Mouse (Mus musculus) limb, embryonic 14.5 days (tissue): ENCODE data around the gene Brd3. TPM values are rescaled to one million over a fixed set of nuclear protein-coding genes. Genes with fewer than 3 reads are reported as not detected.

ENCODE experiments used
- ATAC-seq: fragments of 200-750 bp; cut with Nextera tagmentation; 2 replicates; pipeline ENCODE4 v1.8.0; 2017; ENCODE audit warnings: low read depth, moderate number of reproducible peaks, moderate TSS enrichment; ENCODE audit not compliant: low FRiP score
- DNase-seq: peaks from one replicate; pipeline ENCODE4 v3.0.0-alpha.2; 2015; ENCODE audit warnings: low spot score
- H3K27ac ChIP-seq: fragments of 300-500 bp; sonication (generic); replicated peaks from 2 replicates; pipeline ENCODE4 v1.5.1; 2014; ENCODE audit warnings: low read depth, mild to moderate bottlenecking, low read length, moderate library complexity, mixed read lengths
- H3K27me3 ChIP-seq: fragments of 300-500 bp; sonication (generic); 2 replicates; pipeline ENCODE4 v1.6.1; 2014; ENCODE audit warnings: low read length, mixed read lengths; ENCODE audit not compliant: control insufficient read depth, insufficient read depth
- H3K36me3 ChIP-seq: fragments of 300-500 bp; sonication (generic); 2 replicates; pipeline ENCODE4 v1.6.1; 2014; ENCODE audit warnings: mild to moderate bottlenecking, low read length, moderate library complexity, mixed read lengths; ENCODE audit not compliant: control insufficient read depth, insufficient read depth
- H3K4me1 ChIP-seq: fragments of 300-500 bp; sonication (generic); 2 replicates; pipeline ENCODE4 v1.6.1; 2014; ENCODE audit warnings: antibody characterized with exemption, low read length, mixed read lengths; ENCODE audit not compliant: control insufficient read depth, insufficient read depth
- H3K4me2 ChIP-seq: fragments of 300-500 bp; sonication (generic); replicated peaks from 2 replicates; pipeline ENCODE4 v1.6.1; 2014; ENCODE audit warnings: low read depth, mild to moderate bottlenecking, low read length, moderate library complexity; ENCODE audit not compliant: severe bottlenecking
- H3K4me3 ChIP-seq: fragments of 300-500 bp; sonication (generic); replicated peaks from 2 replicates; pipeline ENCODE4 v1.5.1; 2014; ENCODE audit warnings: low read length
- H3K9ac ChIP-seq: fragments of 300-500 bp; sonication (generic); 2 replicates; pipeline ENCODE4 v1.6.1; 2014; ENCODE audit warnings: mild to moderate bottlenecking, low read depth, low read length, moderate library complexity; ENCODE audit not compliant: severe bottlenecking
- H3K9me3 ChIP-seq: fragments of 300-500 bp; sonication (generic); 2 replicates; pipeline ENCODE4 v1.6.1; 2016; ENCODE audit warnings: low read length; ENCODE audit not compliant: control insufficient read depth
- POLR2A ChIP-seq: fragments of 200-500 bp; IDR thresholded peaks from 2 replicates; pipeline ENCODE4 v1.8.0; 2012; ENCODE audit warnings: inconsistent platforms, mild to moderate bottlenecking, moderate library complexity, borderline replicate concordance; ENCODE audit not compliant: insufficient read depth, insufficient read length; ENCODE audit errors: extremely low read depth
- WGBS: fragments of 180-500 bp; shearing (Covaris S2); extraction: QIAGEN DNeasy Blood & Tissue Kit; methylation state at CpG from one replicate; pipeline ENCODE4 v1.1.7; 2014; 5-methylcytosine and 5-hydroxymethylcytosine counted together
- polyA plus RNA-seq, 2 experiments: library from polyadenylated mRNA; depleted of rRNA in 1 of 2; stranded (reverse) in 1 of 2; unstranded in 1 of 2; fragments of >200 nt; fragmentation: Nextera tagmentation in 1 of 2; extraction: Ambion mirVana in 1 of 2; gene quantifications; 2 replicates each; pipeline versions ENCODE4 v1.2.1 to v1.2.3; 2012 to 2014

The Brd3 gene
- polyA plus RNA-seq, 2 experiments: 75.5 to 155 TPM

DNA sequence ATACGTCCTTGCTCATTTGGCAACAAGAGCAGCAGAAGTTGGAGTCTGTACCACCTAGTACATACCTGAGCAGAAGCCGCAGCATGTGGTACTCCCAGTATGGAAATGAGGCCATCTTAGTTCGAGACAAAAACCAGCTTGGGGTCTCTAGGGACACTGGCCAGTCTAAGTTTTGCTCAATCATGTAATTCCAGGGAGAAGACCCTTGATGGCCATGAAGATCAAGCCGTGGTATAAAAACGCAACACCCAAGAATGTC is 64.1 kb downstream of the Brd3 start:
- peaks cover 41% of the 10 kb centered on the region for H3K36me3 ChIP-seq
- no peak for TF ChIP-seq POLR2A
- DNase-seq: no peak
- H3K9ac ChIP-seq: 0 out of 2 replicates have a peak overlapping the region, but pooled peaks have one; percentile 73
- no peaks in the 10 kb centered on the region for H3K27me3 ChIP-seq
- H3K4me1 ChIP-seq: 0 out of 2 replicates have a peak, but pooled peaks cover 5% of the 10 kb centered on the region
- H3K4me3 ChIP-seq: peak overlapping the region; percentile 68
- no peak overlapping the region for H3K27ac ChIP-seq
- no peak for ATAC-seq
- no peaks in the 10 kb centered on the region for H3K9me3 ChIP-seq
- 74% methylated on average over 5 of the region's 5 CpGs for WGBS
- peak overlapping the region; percentile 75 for H3K4me2 ChIP-seq

DNA sequence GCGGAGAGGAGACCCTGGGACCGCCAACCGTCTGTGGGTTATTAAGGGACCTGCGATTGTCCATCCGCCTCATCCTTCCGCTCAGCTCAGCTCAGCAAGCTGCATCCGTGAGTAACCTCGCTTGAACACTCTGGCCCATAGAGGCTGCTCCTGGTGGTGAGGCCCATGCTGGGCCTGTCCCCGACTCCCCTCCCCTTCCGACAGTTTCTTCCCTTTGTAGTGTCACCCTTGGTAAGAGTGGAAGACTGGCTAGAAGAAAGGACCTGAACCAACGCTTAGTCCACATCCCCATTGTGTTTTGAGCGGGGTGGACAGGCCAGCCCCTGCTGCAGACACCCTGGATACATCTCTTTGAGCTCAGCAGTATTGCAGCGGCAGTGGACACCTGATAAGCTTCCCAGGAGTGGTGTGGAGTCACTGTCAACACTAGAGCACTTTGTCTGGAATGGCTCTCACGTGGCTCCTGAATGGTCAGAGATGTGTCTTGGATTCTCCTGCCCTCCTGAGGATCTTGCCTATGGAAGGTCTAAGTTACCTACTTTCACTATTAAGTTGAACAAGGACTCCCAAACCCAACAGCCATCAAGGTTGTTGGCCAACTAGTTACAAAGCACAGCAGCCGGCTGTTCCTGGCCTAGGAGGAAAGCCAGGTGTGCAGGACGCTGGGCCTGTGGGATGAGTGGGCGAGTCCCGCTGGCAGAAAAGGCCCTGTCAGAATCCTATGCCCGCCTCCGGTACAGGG is 64.6 kb downstream of the Brd3 start:
- WGBS: 36% methylated on average over 19 of the region's 20 CpGs
- no peak for TF ChIP-seq POLR2A

DNA sequence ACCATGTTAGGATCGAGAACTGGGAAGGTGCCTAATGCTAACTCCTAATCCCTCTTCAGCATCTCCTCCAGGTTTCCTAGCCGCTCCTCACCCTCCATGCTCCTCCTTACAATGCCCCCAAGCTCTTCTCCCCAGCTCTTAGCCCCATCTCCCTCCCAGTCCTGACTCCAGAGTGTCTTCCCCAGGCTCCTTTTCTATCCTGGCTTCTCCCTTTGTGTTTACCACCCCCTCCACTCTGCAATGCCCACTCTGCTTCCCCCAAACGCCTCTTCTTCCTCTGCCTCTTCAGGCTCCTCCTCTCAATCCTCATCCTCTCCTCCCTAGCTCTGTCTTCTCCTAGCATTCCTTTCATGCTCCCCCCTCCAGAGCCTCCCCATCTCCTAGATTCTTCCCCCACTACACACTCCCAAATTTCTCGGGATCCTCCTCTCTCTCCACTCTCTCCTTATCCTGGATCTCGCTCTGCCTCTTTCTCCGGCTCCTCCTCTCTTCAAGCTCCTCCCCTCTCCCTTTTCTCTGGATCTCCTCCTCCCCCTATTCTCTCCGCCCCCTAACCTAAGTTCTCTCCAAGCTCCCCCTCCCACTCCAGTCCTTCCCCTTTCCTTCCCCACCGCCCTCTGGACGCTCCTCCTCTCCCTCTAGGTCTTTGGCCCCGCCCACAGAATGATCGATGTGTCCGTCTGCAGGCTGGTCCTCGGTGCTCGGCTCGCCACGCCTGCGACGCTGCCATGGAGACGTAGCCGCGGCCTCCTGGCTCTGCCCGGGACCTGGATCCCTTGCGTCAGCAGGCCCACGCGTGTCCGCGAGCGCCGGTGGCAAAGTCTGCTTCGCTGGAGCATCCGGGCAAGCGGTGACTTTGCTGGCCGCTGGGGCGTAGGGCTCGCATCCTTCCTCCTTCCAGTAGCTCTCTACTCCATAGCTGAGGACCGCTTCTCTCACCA is 65.4 kb downstream of the Brd3 start, which contains the start of gene Brd3os:
Gene Brd3os, plus strand, starts transcription at position 558 of the 941 bp plus-strand sequence.
- H3K4me2 ChIP-seq: peak within 1 kb of the TSS; percentile 75
- peak; percentile 92 for ATAC-seq
- 2% methylated on average over 36 of the region's 36 CpGs for WGBS
- H3K27ac ChIP-seq: peak within 1 kb of the TSS; percentile 75
- H3K9me3 ChIP-seq: no peaks in the 10 kb centered on the region
- 0 out of 2 replicates have a peak, but pooled peaks cover 5% of the 10 kb centered on the region for H3K4me1 ChIP-seq
- DNase-seq: peak; percentile 99
- H3K27me3 ChIP-seq: no peaks in the 10 kb centered on the region
- peaks cover 28% of the 10 kb centered on the region for H3K36me3 ChIP-seq
- TF ChIP-seq POLR2A: 0 out of 2 replicates have a peak, but pooled peaks have one; percentile 61
- peak within 1 kb of the TSS; percentile 68 for H3K4me3 ChIP-seq
- H3K9ac ChIP-seq: peak within 1 kb of the TSS; percentile 73

More for the DNA sequence above, 64.6 kb downstream of the Brd3 start:
- Histone ChIP-seq H3K9me3 (no peaks in the 10 kb centered on the region), H3K36me3 (peaks cover 36% of the 10 kb centered on the region), H3K9ac (peak overlapping the region; percentile 73), H3K27me3 (no peaks in the 10 kb centered on the region), H3K27ac (0 out of 2 replicates have a peak overlapping the region, but pooled peaks have one; percentile 26), H3K4me1 (0 out of 2 replicates have a peak, but pooled peaks cover 5% of the 10 kb centered on the region), H3K4me2 (peak overlapping the region; percentile 75), H3K4me3 (peak overlapping the region; percentile 68)
- ATAC-seq (peak; percentile 8; the same call in 1 of the 2 replicates), DNase-seq (no peak)

DNA sequence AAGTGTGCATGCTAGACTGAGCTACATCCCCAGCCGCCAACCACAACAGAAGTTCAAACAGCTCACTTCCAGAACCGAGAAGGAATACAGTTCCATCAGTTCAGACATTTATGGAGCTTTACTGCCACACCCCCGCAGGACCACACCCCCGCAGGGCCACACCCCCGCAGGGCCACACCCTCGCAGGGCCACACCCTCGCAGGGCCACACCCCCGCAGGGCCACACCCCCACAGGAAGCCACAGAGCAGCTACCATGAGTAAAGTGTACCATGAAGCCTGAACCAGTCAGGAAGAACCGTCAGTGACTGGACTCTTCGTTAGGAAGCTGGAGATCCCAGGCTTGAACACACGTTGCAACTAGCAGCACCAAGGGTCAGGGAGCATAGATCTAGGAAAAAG is 69.2 kb downstream of the Brd3 start:
- DNase-seq (no peak), ATAC-seq (no peak)
- TF ChIP-seq POLR2A: no peak
- no peaks in the 10 kb centered on the region for H3K27me3 ChIP-seq
- 9% methylated on average over 11 of the region's 11 CpGs for WGBS
- no peak overlapping the region for H3K4me2 ChIP-seq
- H3K4me1 ChIP-seq: 0 out of 2 replicates have a peak, but pooled peaks cover 4% of the 10 kb centered on the region
- no peaks in the 10 kb centered on the region for H3K9me3 ChIP-seq
- no peak overlapping the region for H3K4me3 ChIP-seq
- no peak overlapping the region for H3K27ac ChIP-seq
- no peaks in the 10 kb centered on the region for H3K36me3 ChIP-seq
- no peak overlapping the region for H3K9ac ChIP-seq

DNA sequence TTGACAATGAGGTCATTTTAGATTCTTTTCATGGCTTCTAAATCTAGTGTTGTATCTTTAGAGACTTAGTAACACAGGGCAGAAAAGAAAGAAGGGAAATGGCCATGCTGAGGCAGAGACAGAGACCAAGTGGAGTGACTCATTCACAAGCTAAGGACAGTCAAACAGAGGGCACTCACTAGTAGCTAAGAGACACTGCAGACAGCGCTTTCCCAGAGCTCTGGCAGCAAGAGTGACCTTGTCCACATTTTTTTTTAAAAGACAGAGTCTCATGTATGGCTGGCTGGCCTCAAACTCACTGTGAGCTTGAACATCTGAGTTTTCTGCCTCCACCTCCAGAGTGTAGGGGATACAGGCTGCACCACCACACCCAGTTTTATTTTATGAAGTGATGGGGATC is 69.6 kb downstream of the Brd3 start:
- H3K4me2 ChIP-seq: no peak overlapping the region
- no peak for TF ChIP-seq POLR2A
- WGBS: 60% methylated on average over 1 of the region's 1 CpGs

More for the DNA sequence above, 69.6 kb downstream of the Brd3 start:
- Histone ChIP-seq H3K27ac (no peak overlapping the region), H3K9ac (no peak overlapping the region), H3K4me1 (no peaks in the 10 kb centered on the region), H3K4me3 (no peak overlapping the region), H3K27me3 (no peaks in the 10 kb centered on the region), H3K36me3 (no peaks in the 10 kb centered on the region), H3K9me3 (no peaks in the 10 kb centered on the region)
- ATAC-seq: no peak
- no peak for DNase-seq
